Mouse (Mus musculus) liver, postnatal 0 days (tissue): ENCODE results near the gene Yif1a. TPM values are rescaled to one million over a fixed set of nuclear protein-coding genes. Genes with fewer than 3 reads are reported as not detected.

Source experiments
- ATAC-seq: fragments of 200-750 bp; cut with Nextera tagmentation; 2 replicates; pipeline ENCODE4 v1.8.0; 2017; ENCODE audit warnings: mild to moderate bottlenecking, moderate library complexity
- DNase-seq: peaks from one replicate; pipeline ENCODE4 v3.0.0-alpha.2; 2016
- H3K27ac ChIP-seq: fragments of 300-500 bp; sonication (generic); 2 replicates; pipeline ENCODE4 v1.5.1; 2014; ENCODE audit warnings: antibody characterized with exemption, moderate library complexity, mild to moderate bottlenecking, low read depth
- H3K27me3 ChIP-seq: fragments of 300-500 bp; sonication (generic); 2 replicates; pipeline ENCODE4 v1.6.1; 2014; ENCODE audit warnings: low read length, control low read depth, mixed read lengths; ENCODE audit not compliant: insufficient read depth
- H3K36me3 ChIP-seq: fragments of 300-500 bp; sonication (generic); replicated peaks from 2 replicates; pipeline ENCODE4 v1.6.1; 2014; ENCODE audit warnings: mild to moderate bottlenecking, control low read depth, low read length, moderate library complexity, mixed read lengths; ENCODE audit not compliant: insufficient read depth
- H3K4me1 ChIP-seq: fragments of 300-500 bp; sonication (generic); 2 replicates; pipeline ENCODE4 v1.6.1; 2014; ENCODE audit warnings: antibody characterized with exemption, mild to moderate bottlenecking, control low read depth; ENCODE audit not compliant: insufficient read depth
- H3K4me2 ChIP-seq: fragments of 300-500 bp; sonication (generic); 2 replicates; pipeline ENCODE4 v1.6.1; 2014; ENCODE audit warnings: low read depth, mild to moderate bottlenecking, low read length, moderate library complexity, mixed read lengths
- H3K4me3 ChIP-seq: fragments of 300-500 bp; sonication (generic); 2 replicates; pipeline ENCODE4 v1.5.1; 2014; ENCODE audit warnings: low read depth, low read length
- H3K9ac ChIP-seq: fragments of 300-500 bp; sonication (generic); replicated peaks from 2 replicates; pipeline ENCODE4 v1.6.1; 2014; ENCODE audit warnings: mild to moderate bottlenecking, moderate library complexity
- H3K9me3 ChIP-seq: fragments of 300-500 bp; sonication (generic); 2 replicates; pipeline ENCODE4 v1.6.1; 2016; ENCODE audit warnings: mild to moderate bottlenecking, control low read depth, low read length, mixed read lengths
- CTCF ChIP-seq: sonication (generic); IDR thresholded peaks from 2 replicates; pipeline ENCODE4 v1.5.1; 2016; ENCODE audit warnings: antibody characterized with exemption, low read depth
- EP300 ChIP-seq: IDR thresholded peaks from 2 replicates; pipeline ENCODE4 v1.6.1; 2016; ENCODE audit warnings: antibody characterized with exemption, low read depth, mild to moderate bottlenecking
- WGBS: fragments of 180-500 bp; shearing (Covaris S2); extraction: QIAGEN DNeasy Blood & Tissue Kit; methylation state at CpG from one replicate; pipeline ENCODE4 v1.1.7; 2014; ENCODE audit not compliant: insufficient replicate concordance; 5-methylcytosine and 5-hydroxymethylcytosine counted together
- polyA plus RNA-seq: library from polyadenylated mRNA; unstranded; fragments of >200 nt; fragmentation: Nextera tagmentation; extraction: Ambion mirVana; gene quantifications from 2 replicates; pipeline ENCODE4 v1.2.1, GENCODE M21; 2015

Gene Yif1a
- polyA plus RNA-seq, 1 experiment from 2014 or later, result 84.0 TPM

- peaks cover 32% of the 10 kb centered on the region for H3K36me3 ChIP-seq
- no peaks in the 10 kb centered on the region for H3K9me3 ChIP-seq
- H3K27me3 ChIP-seq, result peaks cover 22% of the 10 kb centered on the region
- no peak overlapping the region for H3K27ac ChIP-seq
- WGBS, result 14% methylated on average over 25 of the region's 31 CpGs
- H3K4me3 ChIP-seq, result peak overlapping the region; percentile 35
- ATAC-seq (no peak), DNase-seq (peak; percentile 12)
- peak overlapping the region; percentile 75 for H3K4me2 ChIP-seq
- TF ChIP-seq EP300, result no peak
- TF ChIP-seq CTCF, result no peak
- peaks cover 11% of the 10 kb centered on the region for H3K4me1 ChIP-seq
- H3K9ac ChIP-seq, result no peak overlapping the region; the same call in 1 of the 2 replicates
These were observed 9.4 kb downstream of the Yif1a start for GRCm38 (mm10) chr19:5097521-5098362.

GRCm38 (mm10) chr19:5098363-5099143, 10.2 kb downstream of the Yif1a start, which contains the start of gene Cnih2:
TSS of gene Cnih2 (minus strand) at chr19:5098521.
- peak within 1 kb of the TSS; percentile 75 for H3K4me2 ChIP-seq
- DNase-seq, result peak; percentile 71

GRCm38 (mm10) chr19:5106074-5106473, 17.7 kb downstream of the Yif1a start:
- peak overlapping the region; percentile 87 for H3K4me3 ChIP-seq
- H3K4me2 ChIP-seq, result peak overlapping the region; percentile 97
- peak overlapping the region; percentile 94 for H3K27ac ChIP-seq
- no peaks in the 10 kb centered on the region for H3K9me3 ChIP-seq
- peaks cover 38% of the 10 kb centered on the region for H3K36me3 ChIP-seq
- WGBS, result 2% methylated on average over 9 of the region's 9 CpGs
- TF ChIP-seq CTCF (no peak), EP300 (no peak)
- peak overlapping the region; percentile 90 for H3K9ac ChIP-seq
- ATAC-seq (no peak), DNase-seq (peak; percentile 44)
- peaks cover 27% of the 10 kb centered on the region for H3K4me1 ChIP-seq
- no peaks in the 10 kb centered on the region for H3K27me3 ChIP-seq

More at GRCm38 (mm10) chr19:5098363-5099143, 10.2 kb downstream of the Yif1a start, which contains the start of gene Cnih2:
- H3K9me3 ChIP-seq, result no peaks in the 10 kb centered on the region
- peaks cover 40% of the 10 kb centered on the region for H3K36me3 ChIP-seq
- WGBS, result 11% methylated on average over 26 of the region's 48 CpGs
- ATAC-seq, result peak; percentile 46
- H3K9ac ChIP-seq, result no peak within 1 kb of the TSS; the same call in 1 of the 2 replicates
- peaks cover 11% of the 10 kb centered on the region for H3K4me1 ChIP-seq
- no peak within 1 kb of the TSS for H3K27ac ChIP-seq
- no peak for TF ChIP-seq CTCF
- no peak for TF ChIP-seq EP300
- peak within 1 kb of the TSS; percentile 35 for H3K4me3 ChIP-seq
- peaks cover 22% of the 10 kb centered on the region for H3K27me3 ChIP-seq

GRCm38 (mm10) chr19:5106731-5107191, 18.4 kb downstream of the Yif1a start, which contains the start of gene Rab1b:
TSS of gene Rab1b (minus strand) at chr19:5107072.
- H3K9me3 ChIP-seq, result no peaks in the 10 kb centered on the region
- peak within 1 kb of the TSS; percentile 87 for H3K4me3 ChIP-seq
- H3K4me2 ChIP-seq, result peak within 1 kb of the TSS; percentile 97
- no peak for TF ChIP-seq CTCF
- no peak for TF ChIP-seq EP300
- H3K4me1 ChIP-seq, result peaks cover 27% of the 10 kb centered on the region
- H3K27me3 ChIP-seq, result no peaks in the 10 kb centered on the region
- peak within 1 kb of the TSS; percentile 90 for H3K9ac ChIP-seq
- DNase-seq (peak; percentile 99), ATAC-seq (peak; percentile 93)
- H3K27ac ChIP-seq, result peak within 1 kb of the TSS; percentile 94
- peaks cover 32% of the 10 kb centered on the region for H3K36me3 ChIP-seq
- WGBS, result under 1% methylated on average over 36 of the region's 46 CpGs

- WGBS, result 74% methylated on average over 18 of the region's 18 CpGs
- no peak for ATAC-seq
- TF ChIP-seq EP300, result no peak
- TF ChIP-seq CTCF, result no peak
These were observed 19.4 kb downstream of the Yif1a start for GRCm38 (mm10) chr19:5107556-5108270.

More at GRCm38 (mm10) chr19:5107556-5108270, 19.4 kb downstream of the Yif1a start:
- Histone ChIP-seq H3K4me3 (no peak overlapping the region), H3K9ac (no peak overlapping the region), H3K27me3 (no peaks in the 10 kb centered on the region), H3K4me2 (peak overlapping the region; percentile 97), H3K4me1 (peaks cover 27% of the 10 kb centered on the region), H3K27ac (no peak overlapping the region), H3K36me3 (peaks cover 30% of the 10 kb centered on the region), H3K9me3 (no peaks in the 10 kb centered on the region)
- DNase-seq, result no peak
